Mouse (Mus musculus): ENCODE results near the gene Lhpp. TPM values are rescaled to one million over a fixed set of nuclear protein-coding genes. Genes with fewer than 3 reads are reported as not detected.

Lhpp gene
- polyA plus RNA-seq, 1 experiment from 2014 or later: 32.1 TPM

- H3K36me3 ChIP-seq: no peaks in the 10 kb centered on the region
- WGBS: 59% methylated on average over 16 of the region's 17 CpGs
Observed at GRCm38 (mm10) chr7:132736099-132736862, 125.8 kb downstream of the Lhpp start.

GRCm38 (mm10) chr7:132738844-132739243 is 128.4 kb downstream of the Lhpp start:
- Histone ChIP-seq H3K4me1 (replicated peaks) (peaks cover 28% of the 10 kb centered on the region), H3K9me3 (no peaks in the 10 kb centered on the region), H3K36me3 (no peaks in the 10 kb centered on the region), H3K4me2 (no peak overlapping the region), H3K27me3 (no peaks in the 10 kb centered on the region), H3K4me3 (no peak overlapping the region), H3K9ac (no peak overlapping the region), H3K27ac (replicated peaks) (no peak overlapping the region)
- 92% methylated on average over 6 of the region's 6 CpGs for WGBS
- ATAC-seq (ENCODE audit: low read depth): no peak

More at GRCm38 (mm10) chr7:132736099-132736862, 125.8 kb downstream of the Lhpp start:
- no peaks in the 10 kb centered on the region for H3K9me3 ChIP-seq
- peak overlapping the region; percentile 33; the same call in 1 of the 2 replicates for H3K27ac ChIP-seq (replicated peaks)
- no peaks in the 10 kb centered on the region for H3K27me3 ChIP-seq
- peaks cover 53% of the 10 kb centered on the region for H3K4me1 ChIP-seq (replicated peaks)
- H3K4me3 ChIP-seq: no peak overlapping the region
- no peak overlapping the region for H3K9ac ChIP-seq
- H3K4me2 ChIP-seq: no peak overlapping the region
- ATAC-seq (ENCODE audit: low read depth): no peak

- no peak overlapping the region for H3K4me2 ChIP-seq
- H3K9ac ChIP-seq: no peak overlapping the region
- peaks cover 19% of the 10 kb centered on the region for H3K4me1 ChIP-seq (replicated peaks)
- H3K27me3 ChIP-seq: no peaks in the 10 kb centered on the region
- WGBS: 92% methylated on average over 6 of the region's 6 CpGs
- no peak overlapping the region for H3K4me3 ChIP-seq
- H3K36me3 ChIP-seq: no peaks in the 10 kb centered on the region
- H3K27ac ChIP-seq (replicated peaks): no peak overlapping the region
- ATAC-seq (ENCODE audit: low read depth): no peak
- no peaks in the 10 kb centered on the region for H3K9me3 ChIP-seq
Observed at GRCm38 (mm10) chr7:132739829-132740228, 129.4 kb downstream of the Lhpp start.

- 89% methylated on average over 5 of the region's 5 CpGs for WGBS
Observed at GRCm38 (mm10) chr7:132742912-132743311, 132.5 kb downstream of the Lhpp start.

GRCm38 (mm10) chr7:132747096-132747495 is 136.7 kb downstream of the Lhpp start:
- Histone ChIP-seq H3K4me1 (replicated peaks) (peaks cover 6% of the 10 kb centered on the region; the same call in 1 of the 2 replicates), H3K4me3 (no peak overlapping the region), H3K27me3 (no peaks in the 10 kb centered on the region), H3K4me2 (no peak overlapping the region), H3K27ac (replicated peaks) (no peak overlapping the region), H3K36me3 (0 out of 2 replicates have a peak, but pooled peaks cover 4% of the 10 kb centered on the region), H3K9me3 (no peaks in the 10 kb centered on the region), H3K9ac (no peak overlapping the region)
- 88% methylated on average over 6 of the region's 6 CpGs for WGBS
- ATAC-seq (ENCODE audit: low read depth): no peak

More at GRCm38 (mm10) chr7:132742912-132743311, 132.5 kb downstream of the Lhpp start:
- Histone ChIP-seq H3K36me3 (no peaks in the 10 kb centered on the region), H3K4me2 (no peak overlapping the region), H3K9ac (no peak overlapping the region), H3K4me1 (replicated peaks) (no peaks in the 10 kb centered on the region), H3K27me3 (no peaks in the 10 kb centered on the region), H3K27ac (replicated peaks) (no peak overlapping the region), H3K9me3 (no peaks in the 10 kb centered on the region), H3K4me3 (no peak overlapping the region)
- no peak for ATAC-seq (ENCODE audit: low read depth)

GRCm38 (mm10) chr7:132748076-132748769 is 137.8 kb downstream of the Lhpp start:
- H3K27me3 ChIP-seq: no peaks in the 10 kb centered on the region
- WGBS: 89% methylated on average over 3 of the region's 3 CpGs
- no peak overlapping the region for H3K4me3 ChIP-seq
- H3K9me3 ChIP-seq: no peaks in the 10 kb centered on the region
- peaks cover 16% of the 10 kb centered on the region; the same call in 1 of the 2 replicates for H3K4me1 ChIP-seq (replicated peaks)
- no peak for ATAC-seq (ENCODE audit: low read depth)
- no peak overlapping the region for H3K4me2 ChIP-seq
- no peak overlapping the region for H3K9ac ChIP-seq
- H3K36me3 ChIP-seq: 0 out of 2 replicates have a peak, but pooled peaks cover 4% of the 10 kb centered on the region
- H3K27ac ChIP-seq (replicated peaks): no peak overlapping the region

- ATAC-seq (ENCODE audit: low read depth): no peak
- Histone ChIP-seq H3K36me3 (0 out of 2 replicates have a peak, but pooled peaks cover 4% of the 10 kb centered on the region), H3K9ac (no peak overlapping the region), H3K4me2 (no peak overlapping the region), H3K4me3 (no peak overlapping the region), H3K9me3 (no peaks in the 10 kb centered on the region), H3K27me3 (no peaks in the 10 kb centered on the region), H3K27ac (replicated peaks) (no peak overlapping the region), H3K4me1 (replicated peaks) (peaks cover 28% of the 10 kb centered on the region)
- WGBS: 91% methylated on average over 11 of the region's 11 CpGs
Observed at GRCm38 (mm10) chr7:132749504-132749903, 139.1 kb downstream of the Lhpp start.

- Histone ChIP-seq H3K4me2 (no peak overlapping the region), H3K4me3 (no peak overlapping the region), H3K4me1 (replicated peaks) (peaks cover 39% of the 10 kb centered on the region), H3K9me3 (no peaks in the 10 kb centered on the region), H3K27me3 (no peaks in the 10 kb centered on the region), H3K36me3 (0 out of 2 replicates have a peak, but pooled peaks cover 5% of the 10 kb centered on the region), H3K27ac (replicated peaks) (no peak overlapping the region), H3K9ac (no peak overlapping the region)
- 77% methylated on average over 2 of the region's 2 CpGs for WGBS
- no peak for ATAC-seq (ENCODE audit: low read depth)
Observed at GRCm38 (mm10) chr7:132751716-132752115, 141.3 kb downstream of the Lhpp start.

- WGBS: 54% methylated on average over 4 of the region's 4 CpGs
- Histone ChIP-seq H3K9me3 (no peaks in the 10 kb centered on the region), H3K4me1 (replicated peaks) (peaks cover 39% of the 10 kb centered on the region), H3K36me3 (peaks cover 20% of the 10 kb centered on the region; the same call in 1 of the 2 replicates), H3K4me3 (no peak overlapping the region), H3K27me3 (no peaks in the 10 kb centered on the region), H3K9ac (no peak overlapping the region), H3K27ac (replicated peaks) (peak overlapping the region; percentile 65), H3K4me2 (no peak overlapping the region)
- ATAC-seq (ENCODE audit: low read depth): 0 out of 2 replicates have a peak, but pooled peaks have one; percentile 54
Observed at GRCm38 (mm10) chr7:132753518-132754388, 143.3 kb downstream of the Lhpp start.

GRCm38 (mm10) chr7:132754389-132754750 is 143.9 kb downstream of the Lhpp start:
- peak overlapping the region; percentile 65 for H3K27ac ChIP-seq (replicated peaks)
- no peak overlapping the region for H3K4me2 ChIP-seq
- ATAC-seq (ENCODE audit: low read depth): no peak
- no peak overlapping the region for H3K4me3 ChIP-seq
- H3K9me3 ChIP-seq: no peaks in the 10 kb centered on the region
- WGBS: 58% methylated on average over 3 of the region's 3 CpGs
- H3K4me1 ChIP-seq (replicated peaks): peaks cover 39% of the 10 kb centered on the region
- H3K9ac ChIP-seq: no peak overlapping the region
- H3K36me3 ChIP-seq: peaks cover 25% of the 10 kb centered on the region
- H3K27me3 ChIP-seq: no peaks in the 10 kb centered on the region
